Mouse (Mus musculus): Measurements from ENCODE around the gene Smim7.

Smim7 gene

GRCm38 (mm10) chr8:72570633-72571610 lies at the start of gene Smim7:
Gene Smim7 (minus strand): TSS chr8:72571088.
- DNase-seq: peak; percentile 98

DNA sequence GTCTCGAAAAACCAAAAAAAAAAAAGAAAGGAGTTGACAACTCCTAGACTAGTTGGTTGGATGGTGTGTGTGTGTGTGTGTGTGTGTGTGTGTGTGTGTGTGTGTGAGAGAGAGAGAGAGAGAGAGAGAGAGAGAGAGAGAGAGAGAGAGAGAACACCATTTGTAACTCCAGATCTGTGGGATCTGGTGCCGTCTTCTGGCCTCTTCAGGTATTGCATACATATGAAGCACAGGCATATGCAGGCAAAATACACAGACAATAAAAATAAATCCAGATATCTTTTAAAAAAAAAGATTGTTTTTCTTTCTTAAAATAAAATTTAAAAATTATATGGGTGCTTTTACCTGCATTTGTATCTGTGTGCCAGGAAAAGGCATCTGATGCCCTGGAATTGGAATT lies 19.3 kb upstream of the Smim7 start:
- DNase-seq: peak; percentile 67 to 72

- DNase-seq: peak in 1 of 2 experiments; percentile 26
Observed at GRCm38 (mm10) chr8:72589286-72589685, 18.4 kb upstream of the Smim7 start.

DNA sequence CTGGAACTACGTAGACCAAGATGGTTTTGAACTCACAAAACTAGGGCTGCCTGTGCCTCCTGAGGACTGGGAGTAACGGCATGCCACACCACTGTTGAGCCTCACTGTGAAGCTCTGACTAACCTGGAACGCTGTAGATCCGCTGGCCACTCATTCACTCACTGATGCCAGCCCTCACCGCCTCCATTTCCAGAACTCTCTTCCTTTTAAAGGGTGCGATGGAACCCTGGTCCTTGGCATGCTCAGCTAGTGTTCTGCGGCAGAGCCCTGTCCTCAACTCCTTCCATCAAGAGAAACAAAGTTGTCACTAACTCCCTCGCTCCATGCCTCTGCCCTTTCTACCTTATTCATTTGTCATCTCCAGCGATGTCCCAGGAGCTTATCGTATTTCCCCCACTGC lies 18.0 kb upstream of the Smim7 start:
- DNase-seq: no peak

DNA sequence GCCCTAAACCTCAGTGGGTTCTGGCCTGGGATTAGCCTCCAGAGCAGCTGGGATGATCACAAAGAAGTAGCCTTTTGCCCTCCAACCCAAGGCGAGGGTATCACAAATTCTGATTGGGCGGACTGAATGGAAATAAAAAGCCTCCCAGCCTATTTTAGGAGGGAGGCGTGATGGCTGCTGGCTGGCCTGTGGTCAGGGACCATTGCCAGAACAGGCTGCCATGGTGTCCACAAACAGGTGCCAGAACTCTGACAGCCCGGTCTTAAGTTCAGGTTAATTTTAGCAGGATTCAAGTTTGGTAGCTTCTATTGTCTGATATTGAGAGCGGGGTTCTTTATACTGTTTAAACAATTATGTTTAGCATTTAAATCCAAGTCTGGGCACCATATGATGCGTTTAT lies 16.9 kb upstream of the Smim7 start:
- DNase-seq: peak; percentile 81

DNA sequence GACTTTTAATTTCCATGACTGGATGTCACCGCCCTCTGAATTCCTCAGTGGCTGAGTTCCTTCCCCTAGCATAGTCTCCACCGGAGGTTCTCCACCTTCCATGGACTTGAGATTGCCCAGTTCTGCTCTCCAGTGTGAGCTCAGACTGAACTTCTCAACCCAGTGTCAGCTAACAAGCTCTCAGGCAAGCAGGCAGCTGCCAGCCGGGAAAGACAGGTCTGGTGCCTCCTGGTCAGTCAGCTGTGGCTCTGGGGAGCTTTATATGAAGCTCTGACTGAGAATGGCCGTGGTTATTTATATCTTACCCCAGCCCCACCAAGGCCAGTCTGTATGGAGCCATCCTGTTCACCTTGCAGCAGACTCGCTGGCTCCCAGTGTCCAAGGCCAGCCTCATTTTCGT lies 13.5 kb upstream of the Smim7 start:
- no peak for DNase-seq

- DNase-seq: peak; percentile 50 to 55
Observed at GRCm38 (mm10) chr8:72583056-72583771, 12.3 kb upstream of the Smim7 start.

GRCm38 (mm10) chr8:72579374-72579773 lies 8.5 kb upstream of the Smim7 start:
- DNase-seq: peak; percentile 24 to 36

- no peak for DNase-seq
Observed at GRCm38 (mm10) chr8:72577941-72578340, 7.1 kb upstream of the Smim7 start.

DNA sequence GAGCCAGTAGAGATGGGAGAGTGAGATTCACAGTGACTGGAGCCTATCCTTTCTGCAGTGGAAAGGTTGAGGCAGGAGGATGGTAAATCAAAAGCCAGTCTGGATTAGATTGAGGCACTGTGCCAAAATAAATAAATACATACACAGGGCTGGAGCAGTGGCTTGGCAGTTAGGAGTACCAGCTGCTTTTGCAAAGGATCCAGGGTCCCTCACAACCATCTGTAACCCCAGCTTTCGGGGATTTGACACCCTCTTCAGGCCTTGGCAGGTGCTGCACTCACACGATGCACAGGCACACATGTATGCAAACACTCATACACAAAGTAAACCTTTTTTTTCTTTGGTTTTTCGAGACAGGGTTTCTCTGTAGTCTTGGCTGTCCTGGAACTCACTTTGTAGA lies 6.4 kb upstream of the Smim7 start:
- DNase-seq: no peak

DNA sequence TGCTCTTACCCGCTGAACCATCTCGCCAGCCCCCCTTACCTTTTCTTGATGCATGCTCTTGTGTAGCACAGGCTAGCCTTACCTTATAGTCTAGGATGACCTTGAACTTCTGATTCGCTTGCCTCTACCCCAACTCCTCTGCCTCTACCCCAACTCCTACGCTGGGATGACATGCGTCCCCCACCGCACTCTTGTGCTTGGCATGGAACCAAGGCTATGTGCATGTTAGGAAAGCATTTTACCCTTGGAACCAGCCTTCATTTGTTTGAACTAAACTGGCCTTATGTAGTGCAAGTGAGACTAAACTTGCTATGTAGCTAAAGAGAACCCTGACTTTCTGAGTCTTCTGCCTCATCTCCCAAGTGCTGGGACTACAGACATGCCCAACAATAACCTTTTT lies 5.0 kb upstream of the Smim7 start:
- no peak for DNase-seq

- DNase-seq: no peak
Observed at GRCm38 (mm10) chr8:72573450-72573849, 2.6 kb upstream of the Smim7 start.

DNA sequence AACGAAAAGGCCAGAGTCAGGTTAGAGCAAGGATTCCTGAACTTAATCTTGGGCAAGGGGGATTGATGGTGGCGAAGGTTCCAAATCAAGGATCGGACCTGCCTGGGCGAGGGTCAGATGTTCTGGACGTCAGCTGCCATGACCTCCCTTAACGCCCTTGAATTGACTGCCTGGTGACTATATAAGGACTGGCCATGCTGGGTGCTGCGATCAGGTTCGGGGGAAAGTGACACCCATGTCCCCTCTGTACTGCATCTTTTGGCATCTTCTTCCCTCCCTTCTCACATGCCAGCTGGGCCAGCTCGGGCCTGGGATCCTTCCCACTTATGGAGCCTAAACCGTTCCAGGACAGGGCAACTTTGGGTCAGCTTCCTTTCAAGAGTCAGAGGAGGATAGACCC lies 1.6 kb upstream of the Smim7 start:
- DNase-seq: peak; percentile 37 to 51

DNA sequence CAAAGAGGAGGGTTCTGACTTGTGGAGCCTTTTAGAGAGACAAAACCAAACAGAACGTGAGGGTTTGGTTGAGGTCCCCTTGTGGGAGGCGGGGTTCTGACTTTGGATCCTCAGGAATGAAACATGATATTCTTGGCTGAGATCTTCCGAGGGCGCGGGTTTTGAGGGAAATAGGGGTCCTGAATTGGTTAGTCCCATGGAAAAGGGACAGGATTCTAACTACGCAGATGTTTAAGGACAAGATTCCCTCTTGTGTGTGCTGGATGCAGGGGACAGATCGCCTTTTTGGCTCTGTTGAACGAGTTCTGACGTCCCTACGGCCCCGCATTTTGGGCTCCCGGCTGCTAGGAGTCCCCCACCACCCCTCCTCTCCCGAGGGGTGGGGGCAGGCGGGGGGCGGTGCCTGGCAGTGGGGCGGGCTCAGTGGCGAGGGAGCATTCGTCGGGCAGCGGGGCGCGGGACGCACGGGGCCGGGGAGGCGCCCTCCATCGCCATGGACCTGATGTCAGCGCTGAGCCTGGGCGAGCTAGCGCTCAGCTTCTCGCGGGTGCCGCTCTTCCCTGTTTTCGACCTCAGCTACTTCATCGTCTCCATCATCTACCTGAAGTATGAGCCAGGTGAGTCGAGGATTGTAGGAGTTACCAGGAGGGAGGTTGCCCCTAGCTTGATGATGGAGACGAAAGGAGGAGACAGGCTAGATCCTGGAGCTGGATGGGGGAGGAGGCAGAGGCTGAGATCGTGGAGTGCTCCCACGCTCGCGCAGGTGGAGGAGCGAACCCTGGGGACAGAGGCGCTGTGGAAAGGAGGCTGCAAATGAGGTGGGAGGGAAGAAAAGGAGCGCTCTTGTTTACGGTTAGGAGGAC lies 954 bp upstream of the Smim7 start, which contains the start of gene Tmem38a:
Tmem38a (plus strand) TSS at position 445 of the 863 bp plus-strand sequence.
- peak; percentile 86 to 91 for DNase-seq

GRCm38 (mm10) chr8:72565970-72566369 lies 4.9 kb downstream of the Smim7 start:
- DNase-seq: no peak

- DNase-seq: no peak
Observed at GRCm38 (mm10) chr8:72561111-72561689, 9.7 kb downstream of the Smim7 start.

GRCm38 (mm10) chr8:72555770-72556169 lies 15.1 kb downstream of the Smim7 start:
- DNase-seq: no peak

DNA sequence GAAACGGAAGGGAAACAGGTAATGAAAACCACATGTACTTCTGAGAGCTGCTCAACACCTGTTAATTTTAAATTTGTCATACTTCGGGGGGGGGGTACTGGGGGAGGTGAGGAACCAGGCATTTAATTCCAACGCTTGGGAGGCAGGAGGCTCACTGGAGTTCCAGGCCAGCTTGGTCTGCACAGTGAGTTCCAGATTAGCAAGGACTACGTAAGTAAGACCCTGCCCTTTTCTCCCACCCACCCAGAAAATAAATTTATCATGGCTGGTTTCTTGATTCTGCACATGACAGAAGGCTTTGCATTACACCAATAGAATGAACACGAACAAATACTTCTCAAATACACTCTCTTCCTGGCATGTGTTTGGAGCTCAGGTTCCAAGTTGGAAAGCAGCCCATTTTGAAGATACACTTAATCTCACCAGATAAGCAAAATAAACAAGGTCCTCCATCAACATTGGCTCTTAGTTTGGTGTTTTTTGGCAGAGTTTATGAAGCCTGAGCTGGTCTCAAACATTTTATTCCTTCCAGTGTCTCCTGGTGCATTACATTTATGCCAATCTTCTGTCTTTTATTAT lies 21.5 kb downstream of the Smim7 start:
- DNase-seq: peak; percentile 16 to 39

- DNase-seq: no peak
Observed at GRCm38 (mm10) chr8:72548644-72549313, 22.1 kb downstream of the Smim7 start.

DNA sequence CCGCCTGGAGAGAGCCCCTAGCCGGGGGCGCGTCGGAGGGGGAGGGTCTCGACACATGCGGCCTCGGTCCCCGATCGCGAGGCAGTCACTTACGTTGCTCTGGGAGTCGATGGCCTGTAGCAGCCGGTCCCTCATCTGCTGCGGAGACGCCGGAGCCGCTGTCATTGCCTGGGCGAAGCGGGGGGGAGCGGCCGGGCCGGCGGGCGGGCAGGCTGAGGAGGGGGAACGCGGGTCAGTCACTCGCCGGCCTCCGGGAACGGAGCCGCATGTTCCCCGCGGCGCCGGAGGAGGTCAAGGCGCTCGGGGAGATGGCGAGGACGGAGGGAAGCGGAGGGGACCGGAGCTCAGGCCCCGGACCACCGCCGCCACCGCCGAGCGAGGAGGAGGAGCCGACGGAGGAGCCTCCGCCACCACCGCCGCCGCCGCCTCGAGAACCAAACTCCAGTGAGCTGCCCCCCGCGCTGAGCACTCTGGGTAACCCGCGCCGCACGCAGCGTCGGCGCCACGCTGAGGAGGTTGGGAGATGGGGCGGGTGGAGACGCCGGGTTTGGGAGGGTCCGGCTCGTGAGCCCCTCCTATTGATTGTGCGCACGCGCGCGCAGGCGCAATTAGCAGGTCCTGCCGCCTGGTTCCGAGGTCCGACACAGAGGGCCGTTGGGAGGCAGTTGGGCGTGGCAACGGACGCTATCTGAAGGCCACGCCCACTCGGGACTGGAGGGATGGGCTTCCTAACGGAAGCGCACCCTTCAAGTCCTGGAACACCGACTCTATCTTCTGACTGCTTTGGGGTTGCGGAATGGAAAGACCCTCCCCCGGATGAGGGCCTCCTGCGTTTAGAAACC lies 22.9 kb downstream of the Smim7 start, which contains the start of gene Med26:
Med26 (minus strand) TSS at position 469 of the 842 bp plus-strand sequence.
- DNase-seq: peak; percentile 97 to 99
